Mouse (Mus musculus): ENCODE measurements around the gene Tacc2. TPM values are rescaled to one million over a fixed set of nuclear protein-coding genes. Genes with fewer than 3 reads are reported as not detected.

Gene Tacc2
- polyA plus RNA-seq, 1 experiment, result 80.9 TPM

- Histone ChIP-seq H3K27me3 (ENCODE audit: control insufficient read depth, insufficient read depth, low read length, poor library complexity, severe bottlenecking) (no peaks in the 10 kb centered on the region), H3K4me3 (ENCODE audit: low read depth, low read length) (no peak within 1 kb of the TSS), H3K9me3 (replicated peaks; ENCODE audit: control insufficient read depth, insufficient read depth, low read length, poor library complexity, severe bottlenecking) (no peaks in the 10 kb centered on the region), H3K27ac (ENCODE audit: insufficient read depth, low read length) (no peak within 1 kb of the TSS), H3K4me1 (ENCODE audit: control insufficient read depth, insufficient read depth, low read length) (no peaks in the 10 kb centered on the region), H3K9ac (ENCODE audit: low read depth, poor library complexity, severe bottlenecking) (no peak within 1 kb of the TSS), H3K36me3 (ENCODE audit: control insufficient read depth, insufficient read depth, low read length, poor library complexity, severe bottlenecking) (no peaks in the 10 kb centered on the region)
- TF ChIP-seq EP300 (IDR thresholded peaks at IDR 0.05; ENCODE audit: insufficient read depth, low read depth, low read length), result no peak
- TF ChIP-seq POLR2A (IDR thresholded peaks at IDR 0.05; ENCODE audit: insufficient read depth, low read length), result no peak
- TF ChIP-seq CTCF (IDR thresholded peaks at IDR 0.05; ENCODE audit: low read depth, low read length), result no peak
Observed at GRCm38 (mm10) chr7:130773914-130774630, 196.8 kb downstream of the Tacc2 start, which contains the start of gene Btbd16. Btbd16 (plus strand) TSS chr7:130774069.

GRCm38 (mm10) chr7:130780866-130781419 lies 203.7 kb downstream of the Tacc2 start:
- TF ChIP-seq POLR2A (IDR thresholded peaks at IDR 0.05; ENCODE audit: insufficient read depth, low read length), result no peak
- TF ChIP-seq EP300 (IDR thresholded peaks at IDR 0.05; ENCODE audit: insufficient read depth, low read depth, low read length), result no peak
- no peak for TF ChIP-seq CTCF (IDR thresholded peaks at IDR 0.05; ENCODE audit: low read depth, low read length)
- Histone ChIP-seq H3K36me3 (ENCODE audit: control insufficient read depth, insufficient read depth, low read length, poor library complexity, severe bottlenecking) (no peaks in the 10 kb centered on the region), H3K27ac (ENCODE audit: insufficient read depth, low read length) (no peak overlapping the region), H3K27me3 (ENCODE audit: control insufficient read depth, insufficient read depth, low read length, poor library complexity, severe bottlenecking) (no peaks in the 10 kb centered on the region), H3K4me3 (ENCODE audit: low read depth, low read length) (no peak overlapping the region), H3K9me3 (replicated peaks; ENCODE audit: control insufficient read depth, insufficient read depth, low read length, poor library complexity, severe bottlenecking) (no peaks in the 10 kb centered on the region), H3K4me1 (ENCODE audit: control insufficient read depth, insufficient read depth, low read length) (no peaks in the 10 kb centered on the region), H3K9ac (ENCODE audit: low read depth, poor library complexity, severe bottlenecking) (no peak overlapping the region)

- no peaks in the 10 kb centered on the region for H3K9me3 ChIP-seq (replicated peaks; ENCODE audit: control insufficient read depth, insufficient read depth, low read length, poor library complexity, severe bottlenecking)
- H3K27me3 ChIP-seq (ENCODE audit: control insufficient read depth, insufficient read depth, low read length, poor library complexity, severe bottlenecking), result no peaks in the 10 kb centered on the region
- no peaks in the 10 kb centered on the region for H3K4me1 ChIP-seq (ENCODE audit: control insufficient read depth, insufficient read depth, low read length)
- no peak overlapping the region for H3K27ac ChIP-seq (ENCODE audit: insufficient read depth, low read length)
- TF ChIP-seq EP300 (IDR thresholded peaks at IDR 0.05; ENCODE audit: insufficient read depth, low read depth, low read length), result no peak
- no peak for TF ChIP-seq POLR2A (IDR thresholded peaks at IDR 0.05; ENCODE audit: insufficient read depth, low read length)
- TF ChIP-seq CTCF (IDR thresholded peaks at IDR 0.05; ENCODE audit: low read depth, low read length), result no peak
- H3K4me3 ChIP-seq (ENCODE audit: low read depth, low read length), result no peak overlapping the region
- no peak overlapping the region for H3K9ac ChIP-seq (ENCODE audit: low read depth, poor library complexity, severe bottlenecking)
- no peaks in the 10 kb centered on the region for H3K36me3 ChIP-seq (ENCODE audit: control insufficient read depth, insufficient read depth, low read length, poor library complexity, severe bottlenecking)
Observed at GRCm38 (mm10) chr7:130782501-130783050, 205.3 kb downstream of the Tacc2 start.

- Histone ChIP-seq H3K4me1 (ENCODE audit: control insufficient read depth, insufficient read depth, low read length) (no peaks in the 10 kb centered on the region), H3K27ac (ENCODE audit: insufficient read depth, low read length) (no peak overlapping the region), H3K27me3 (ENCODE audit: control insufficient read depth, insufficient read depth, low read length, poor library complexity, severe bottlenecking) (no peaks in the 10 kb centered on the region), H3K9me3 (replicated peaks; ENCODE audit: control insufficient read depth, insufficient read depth, low read length, poor library complexity, severe bottlenecking) (no peaks in the 10 kb centered on the region), H3K4me3 (ENCODE audit: low read depth, low read length) (no peak overlapping the region), H3K36me3 (ENCODE audit: control insufficient read depth, insufficient read depth, low read length, poor library complexity, severe bottlenecking) (no peaks in the 10 kb centered on the region), H3K9ac (ENCODE audit: low read depth, poor library complexity, severe bottlenecking) (no peak overlapping the region)
- TF ChIP-seq EP300 (IDR thresholded peaks at IDR 0.05; ENCODE audit: insufficient read depth, low read depth, low read length), result no peak
- no peak for TF ChIP-seq CTCF (IDR thresholded peaks at IDR 0.05; ENCODE audit: low read depth, low read length)
- no peak for TF ChIP-seq POLR2A (IDR thresholded peaks at IDR 0.05; ENCODE audit: insufficient read depth, low read length)
Observed at GRCm38 (mm10) chr7:130785923-130786575, 208.8 kb downstream of the Tacc2 start.

- Histone ChIP-seq H3K4me3 (ENCODE audit: low read depth, low read length) (no peak overlapping the region), H3K27ac (ENCODE audit: insufficient read depth, low read length) (no peak overlapping the region), H3K27me3 (ENCODE audit: control insufficient read depth, insufficient read depth, low read length, poor library complexity, severe bottlenecking) (no peaks in the 10 kb centered on the region), H3K4me1 (ENCODE audit: control insufficient read depth, insufficient read depth, low read length) (no peaks in the 10 kb centered on the region), H3K36me3 (ENCODE audit: control insufficient read depth, insufficient read depth, low read length, poor library complexity, severe bottlenecking) (no peaks in the 10 kb centered on the region), H3K9me3 (replicated peaks; ENCODE audit: control insufficient read depth, insufficient read depth, low read length, poor library complexity, severe bottlenecking) (no peaks in the 10 kb centered on the region), H3K9ac (ENCODE audit: low read depth, poor library complexity, severe bottlenecking) (no peak overlapping the region)
- TF ChIP-seq POLR2A (IDR thresholded peaks at IDR 0.05; ENCODE audit: insufficient read depth, low read length) (no peak), EP300 (IDR thresholded peaks at IDR 0.05; ENCODE audit: insufficient read depth, low read depth, low read length) (no peak), CTCF (IDR thresholded peaks at IDR 0.05; ENCODE audit: low read depth, low read length) (no peak)
Observed at GRCm38 (mm10) chr7:130786708-130787107, 209.5 kb downstream of the Tacc2 start.

All from ES-Bruce4 (cell line).